Mouse (Mus musculus) brown adipose tissue, adult 24 weeks (tissue): ENCODE data around the gene Aldh9a1. TPM values are rescaled to one million over a fixed set of nuclear protein-coding genes. Genes with fewer than 3 reads are reported as not detected.

Experiments used
- H3K27ac ChIP-seq: fragments of 200-500 bp; replicated peaks from 2 replicates; pipeline ENCODE4 v1.5.1; 2012; ENCODE audit warnings: low read depth, mild to moderate bottlenecking, low read length
- H3K4me1 ChIP-seq: fragments of 200-500 bp; 2 replicates; pipeline ENCODE4 v1.6.1; 2012; ENCODE audit warnings: low read length, mixed read lengths; ENCODE audit not compliant: control insufficient read depth, insufficient read depth, insufficient read length
- H3K4me3 ChIP-seq: fragments of 200-500 bp; 2 replicates; pipeline ENCODE4 v1.5.1; 2012; ENCODE audit warnings: low read depth, mild to moderate bottlenecking, low read length, moderate library complexity; ENCODE audit not compliant: insufficient read depth
- polyA plus RNA-seq: library from polyadenylated mRNA; stranded (reverse); fragments of >200 nt; gene quantifications from 2 replicates; pipeline ENCODE4 v1.2.4, GENCODE M21; 2012; ENCODE audit not compliant: missing spikeins, insufficient read depth, insufficient read length

Aldh9a1 gene
- polyA plus RNA-seq, 1 experiment, result 97.0 TPM

- Histone ChIP-seq H3K4me1 (no peaks in the 10 kb centered on the region), H3K4me3 (no peak overlapping the region), H3K27ac (no peak overlapping the region)
Observed at GRCm38 (mm10) chr1:167414846-167415245, 65.1 kb downstream of the Aldh9a1 start.

Other genes with a start within 250 kb of the Aldh9a1 start
- gene Uck2, start 64.7 kb upstream of the Aldh9a1 start, polyA plus RNA-seq, result 13.8 and 23.6 TPM in 2 replicates
- 172 and 174 TPM in 2 replicates for gene Tmco1, start 41.6 kb upstream of the Aldh9a1 start, polyA plus RNA-seq
- 114 and 119 TPM in 2 replicates for gene Mgst3, start 43.9 kb downstream of the Aldh9a1 start, polyA plus RNA-seq
- gene Lrrc52, start 116.8 kb downstream of the Aldh9a1 start, polyA plus RNA-seq, result not detected in 2 replicates
- 26.0 and 34.8 TPM in 2 replicates for gene Rxrg, start 248.4 kb downstream of the Aldh9a1 start, polyA plus RNA-seq